Mouse (Mus musculus) brain, embryonic 14.5 days (tissue): ENCODE measurements around the gene Hk3.
A peak's percentile ranks its signal among the peaks of the same experiment; 100 is the strongest.

ENCODE experiments used
- CTCF ChIP-seq: fragments of 200-500 bp; IDR thresholded peaks from 2 replicates; pipeline ENCODE4 v1.5.1; 2012; ENCODE audit warnings: inconsistent platforms, mild to moderate bottlenecking, moderate library complexity, borderline replicate concordance; ENCODE audit not compliant: insufficient read depth, insufficient read length; ENCODE audit errors: extremely low read depth
- POLR2A ChIP-seq: fragments of 200-500 bp; IDR thresholded peaks from 2 replicates; pipeline ENCODE4 v1.6.1; 2012; ENCODE audit warnings: mild to moderate bottlenecking, inconsistent platforms, borderline replicate concordance; ENCODE audit not compliant: poor library complexity, insufficient read depth, insufficient read length, severe bottlenecking; ENCODE audit errors: extremely low read depth

DNA sequence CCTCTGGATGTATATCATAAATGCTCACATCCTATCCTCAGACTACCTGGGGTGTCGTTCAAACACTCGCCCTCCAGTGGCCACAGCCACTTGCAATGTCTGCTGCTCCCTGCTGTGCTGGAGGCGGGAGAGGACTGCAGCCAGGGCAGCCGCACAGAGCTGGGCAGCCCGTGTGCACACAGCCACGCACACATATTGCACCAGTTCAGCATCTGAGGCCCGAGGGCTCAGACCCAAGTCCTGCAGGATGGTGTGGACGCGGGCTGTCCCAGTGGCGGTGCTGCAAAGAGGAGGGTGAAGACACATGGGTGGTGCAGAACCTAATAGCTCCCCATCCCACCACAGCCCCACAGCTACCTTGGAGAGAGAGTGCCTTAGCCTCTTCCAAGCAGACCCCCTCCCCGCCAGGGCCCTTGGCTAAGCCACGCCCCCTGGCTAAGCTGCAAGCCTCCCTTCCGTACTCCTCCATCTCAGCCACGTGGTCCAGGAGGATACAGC lies 9.2 kb downstream of the Hk3 start:
- no peak for TF ChIP-seq POLR2A
- peak; percentile 43; the same call in 1 of the 2 replicates for TF ChIP-seq CTCF
